Mouse (Mus musculus) gastrocnemius, adult 2 months (tissue): ENCODE measurements around the gene Ubd. TPM values are rescaled to one million over a fixed set of nuclear protein-coding genes. Genes with fewer than 3 reads are reported as not detected.
A peak's percentile ranks its signal among the peaks of the same experiment; 100 is the strongest.
"Not testable (repeated sequence)": the region's sequence is repeated elsewhere in the genome, so short reads cannot be mapped to it uniquely, and the experiment has no call there.

Experiments
- DNase-seq: peaks from one replicate; pipeline ENCODE4 v3.0.0; 2022
- H3K27ac ChIP-seq: fragments of 200-600 bp; 2 replicates; pipeline ENCODE4 v1.8.1; 2022; ENCODE audit warnings: mild to moderate bottlenecking
- H3K4me3 ChIP-seq: fragments of 200-600 bp; 2 replicates; pipeline ENCODE4 v1.8.1; 2022; ENCODE audit warnings: mild to moderate bottlenecking, moderate library complexity
- CTCF ChIP-seq: fragments of 200-600 bp; IDR thresholded peaks from 2 replicates; pipeline ENCODE4 v1.8.1; 2022; ENCODE audit warnings: antibody characterized with exemption, mild to moderate bottlenecking, moderate library complexity
- intact Hi-C: fragments of 180-260 bp; cut with DNase I; formaldehyde crosslinking; loops from one replicate; pipeline ENCODE4 v1.15.1; 2025
- total RNA-seq, 2 experiments: library from RNA; stranded (reverse); gene quantifications; 2 replicates each; pipeline ENCODE4 v1.2.3; 2021

Ubd gene
- total RNA-seq, 2 experiments from 2014 or later, result not detected

DNA sequence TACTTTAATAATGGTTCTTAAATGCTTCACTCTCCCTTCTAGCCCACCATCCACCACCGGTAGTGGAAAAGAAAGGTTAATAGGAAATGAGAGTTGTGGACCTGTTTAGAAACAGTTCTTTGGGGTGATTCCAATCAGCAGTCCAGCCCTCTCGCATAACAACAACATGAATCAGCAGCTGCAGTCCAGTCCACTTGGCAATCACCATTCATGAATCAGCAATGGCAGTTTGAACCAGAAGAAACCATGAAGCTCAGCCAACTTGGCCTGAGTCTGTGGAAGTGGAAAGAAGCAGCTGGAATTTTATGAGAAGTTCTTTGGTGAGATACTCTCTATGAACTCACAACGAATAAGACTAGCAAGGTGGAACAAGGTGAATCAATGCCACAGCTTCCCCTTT, 24.8 kb downstream of the Ubd start:
- no peak for TF ChIP-seq CTCF
- DNase-seq, result peak; percentile 50
- intact Hi-C loops, result no loop called here
- H3K4me3 ChIP-seq, result no peak overlapping the region
- no peak overlapping the region for H3K27ac ChIP-seq

DNA sequence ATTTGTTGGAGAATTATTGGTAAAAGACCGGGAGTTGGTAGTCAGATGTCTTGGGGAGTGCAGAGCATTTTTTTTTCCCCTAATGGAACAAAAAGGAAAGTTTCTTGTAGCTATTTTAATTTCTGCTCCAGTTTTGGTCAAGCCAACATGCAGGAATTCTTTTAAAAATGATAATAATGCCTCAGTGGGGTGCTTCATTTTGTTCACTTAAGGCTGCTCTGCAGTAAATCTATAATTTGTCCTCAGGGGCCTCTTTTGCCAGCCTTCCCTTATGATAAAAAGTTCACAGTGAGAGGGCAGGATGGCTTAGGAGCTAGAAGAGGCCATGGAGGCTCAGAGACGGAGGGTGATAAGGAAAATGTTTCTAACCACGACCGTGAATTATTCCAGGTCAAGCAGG, 26.2 kb downstream of the Ubd start, which contains the start of gene Olfr96:
Gene Olfr96 (plus strand): TSS at position 301 of the 400 bp plus-strand sequence.
- Histone ChIP-seq H3K4me3 (no peak within 1 kb of the TSS), H3K27ac (no peak within 1 kb of the TSS)
- no peak for DNase-seq
- TF ChIP-seq CTCF, result no peak
- intact Hi-C loops, result no loop called here

DNA sequence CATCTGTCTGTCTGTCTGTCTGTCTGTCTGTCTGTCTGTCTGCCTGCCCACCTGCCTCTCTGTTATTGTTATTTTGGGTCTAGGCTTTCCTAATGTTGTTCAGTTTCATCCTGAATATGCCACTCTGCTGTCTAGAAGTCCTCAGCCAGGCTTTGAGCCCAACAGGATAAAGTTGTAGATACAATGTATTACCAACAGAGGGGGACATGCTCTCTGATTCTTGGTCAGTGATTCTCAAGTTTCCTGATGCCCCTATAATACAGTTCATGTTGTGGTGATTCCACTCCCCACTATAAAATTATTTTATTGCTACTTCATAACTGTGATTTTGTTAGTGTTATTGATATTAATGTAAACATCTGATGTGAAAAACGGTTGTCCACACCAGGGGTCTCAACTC, 28.2 kb downstream of the Ubd start:
- no peak overlapping the region for H3K27ac ChIP-seq
- H3K4me3 ChIP-seq, result no peak overlapping the region
- no peak for DNase-seq
- peak; percentile 18; the same call in 1 of the 2 replicates for TF ChIP-seq CTCF
- intact Hi-C loops, result no loop called here

DNA sequence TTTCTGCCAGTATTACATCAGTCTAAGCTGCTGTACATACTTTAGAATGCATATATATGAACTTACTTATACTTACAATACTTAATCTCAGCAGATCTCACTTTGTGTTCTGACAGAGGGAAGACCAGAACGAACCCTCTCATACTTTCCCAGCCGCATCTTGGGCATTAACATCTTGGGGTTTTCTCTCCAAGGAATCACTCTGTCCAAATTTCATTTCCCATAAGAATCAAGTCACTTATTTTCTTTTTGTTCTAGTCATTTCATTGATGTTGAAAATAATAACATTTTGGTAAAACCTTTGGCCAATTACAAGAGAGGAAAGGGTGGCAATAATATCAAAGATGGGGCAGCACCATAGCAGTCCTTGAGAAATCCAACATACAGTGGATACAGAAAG, 43.5 kb downstream of the Ubd start, which contains the start of gene Olfr97:
Gene Olfr97 (minus strand): TSS at position 101 of the 400 bp plus-strand sequence.
- DNase-seq, H3K27ac ChIP-seq, intact Hi-C loops, H3K4me3 ChIP-seq: not testable (repeated sequence)

DNA sequence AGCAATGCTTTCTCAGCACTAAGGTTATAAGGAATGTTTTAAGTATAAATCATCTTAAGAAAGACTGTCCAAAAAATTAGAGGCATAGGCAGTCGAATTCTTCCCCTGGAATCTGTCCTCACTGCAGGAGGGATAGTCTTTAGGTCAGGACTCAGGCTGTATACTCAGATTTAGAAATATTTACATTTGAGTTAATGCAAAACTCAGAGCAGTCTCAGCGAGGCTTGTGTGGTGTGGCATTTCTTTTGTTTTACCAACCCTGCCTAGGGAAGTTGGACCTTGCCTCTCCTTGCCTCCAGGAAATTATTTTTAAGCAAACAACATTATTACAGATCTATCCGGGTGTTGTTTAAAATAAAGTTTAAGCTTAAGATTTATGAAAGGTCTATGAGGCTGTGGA, 48.5 kb downstream of the Ubd start:
- Histone ChIP-seq H3K27ac (no peak overlapping the region), H3K4me3 (no peak overlapping the region)
- TF ChIP-seq CTCF, result no peak
- intact Hi-C loops, result no loop called here
- no peak for DNase-seq

Other genes with a start within 250 kb of the Ubd start
- gene Ppp1r11, start 242.2 kb upstream of the Ubd start, total RNA-seq, result 10 to 100 TPM; 52.2 to 57.7 TPM
- gene Znrd1, start 235.3 kb upstream of the Ubd start, total RNA-seq, result 10 to 100 TPM; 17.7 to 23.6 TPM
- gene Znrd1as, start 235.3 kb upstream of the Ubd start, total RNA-seq, result 10 to 100 TPM; 18.2 to 22.4 TPM
- under 1 TPM in 1 of 2 experiments, not detected in 1; 0.45 TPM for gene 2410137M14Rik, start 212.7 kb upstream of the Ubd start, total RNA-seq
- under 1 TPM in 1 of 2 experiments, not detected in 1; 0.10 TPM for gene H2-M5, start 204.4 kb upstream of the Ubd start, total RNA-seq
- gene Zfp57, start 192.7 kb upstream of the Ubd start, total RNA-seq, result 1 to 10 TPM in 1 of 2 experiments, under 1 TPM in 1; 0.23 to 1.3 TPM
- not detected for gene Mog, start 170.5 kb upstream of the Ubd start, total RNA-seq
- 1 to 10 TPM; 8.5 to 9.1 TPM for gene Gabbr1, start 147.9 kb upstream of the Ubd start, total RNA-seq
- not detected for gene Olfr90, start 105.4 kb upstream of the Ubd start, total RNA-seq
- not detected for gene Olfr91, start 95.6 kb upstream of the Ubd start, total RNA-seq
- gene Olfr92, start 73.8 kb upstream of the Ubd start, total RNA-seq, result not detected
- not detected for gene Olfr93, start 32.4 kb upstream of the Ubd start, total RNA-seq
- not detected for gene Olfr94, start 7.1 kb downstream of the Ubd start, total RNA-seq
- not detected for gene Olfr95, start 19.2 kb downstream of the Ubd start, total RNA-seq
- not detected for gene Olfr96, start 26.3 kb downstream of the Ubd start, total RNA-seq
- not detected for gene Olfr97, start 43.4 kb downstream of the Ubd start, total RNA-seq
- not detected for gene Olfr98, start 69.9 kb downstream of the Ubd start, total RNA-seq
- 1 to 10 TPM in 1 of 2 experiments, under 1 TPM in 1; 0.77 to 1.6 TPM for gene H2-M3, start 76.3 kb downstream of the Ubd start, total RNA-seq
- not detected for gene Olfr99, start 89.6 kb downstream of the Ubd start, total RNA-seq
- gene Olfr101, start 110.4 kb downstream of the Ubd start, total RNA-seq, result not detected
- not detected for gene Olfr102, start 123.2 kb downstream of the Ubd start, total RNA-seq
- not detected for gene Olfr103, start 145.8 kb downstream of the Ubd start, total RNA-seq
- gene Olfr104-ps, start 165.7 kb downstream of the Ubd start, total RNA-seq, result not detected
- gene Olfr105-ps, start 185.1 kb downstream of the Ubd start, total RNA-seq, result not detected
- not detected for gene Olfr106-ps, start 196.5 kb downstream of the Ubd start, total RNA-seq
- gene Olfr107, start 205.3 kb downstream of the Ubd start, total RNA-seq, result not detected